Mouse (Mus musculus): Measurements from ENCODE around the gene Ubap2l. TPM values are rescaled to one million over a fixed set of nuclear protein-coding genes. Genes with fewer than 3 reads are reported as not detected.

Gene Ubap2l
- polyA plus RNA-seq, 1 experiment from 2014 or later: 146 TPM

- Histone ChIP-seq H3K4me1 (replicated peaks; ENCODE audit: control insufficient read depth, insufficient read depth, low read length) (peaks cover 25% of the 10 kb centered on the region), H3K36me3 (ENCODE audit: control insufficient read depth, insufficient read depth) (no peaks in the 10 kb centered on the region), H3K9me3 (ENCODE audit: control insufficient read depth, low read length) (no peaks in the 10 kb centered on the region), H3K27ac (ENCODE audit: low read length) (no peak overlapping the region), H3K27me3 (replicated peaks; ENCODE audit: control insufficient read depth, insufficient read depth, low read length) (no peaks in the 10 kb centered on the region), H3K9ac (replicated peaks; ENCODE audit: low read depth, low read length) (no peak overlapping the region), H3K4me3 (replicated peaks; ENCODE audit: low read length) (no peak overlapping the region), H3K4me2 (ENCODE audit: low read length) (no peak overlapping the region)
- no peak for ATAC-seq
- WGBS: 10% methylated on average over 5 of the region's 5 CpGs
These were observed 24.7 kb upstream of the Ubap2l start for GRCm38 (mm10) chr3:90076921-90077716.

GRCm38 (mm10) chr3:90072294-90072693 lies 19.9 kb upstream of the Ubap2l start, which contains the start of gene Tpm3:
Gene Tpm3, plus strand, starts transcription at chr3:90072649.
- Histone ChIP-seq H3K4me2 (ENCODE audit: low read length) (no peak within 1 kb of the TSS), H3K4me1 (replicated peaks; ENCODE audit: control insufficient read depth, insufficient read depth, low read length) (0 out of 2 replicates have a peak, but pooled peaks cover 2% of the 10 kb centered on the region), H3K9me3 (ENCODE audit: control insufficient read depth, low read length) (no peaks in the 10 kb centered on the region), H3K27ac (ENCODE audit: low read length) (no peak within 1 kb of the TSS), H3K9ac (replicated peaks; ENCODE audit: low read depth, low read length) (no peak within 1 kb of the TSS), H3K27me3 (replicated peaks; ENCODE audit: control insufficient read depth, insufficient read depth, low read length) (no peaks in the 10 kb centered on the region), H3K36me3 (ENCODE audit: control insufficient read depth, insufficient read depth) (no peaks in the 10 kb centered on the region), H3K4me3 (replicated peaks; ENCODE audit: low read length) (no peak within 1 kb of the TSS)
- no peak for ATAC-seq
- whole genome bisulfite sequencing: 71% methylated on average over 4 of the region's 4 CpGs

GRCm38 (mm10) chr3:90069688-90070087 lies 17.3 kb upstream of the Ubap2l start:
- Histone ChIP-seq H3K9ac (replicated peaks; ENCODE audit: low read depth, low read length) (no peak overlapping the region), H3K4me2 (ENCODE audit: low read length) (no peak overlapping the region), H3K27ac (ENCODE audit: low read length) (no peak overlapping the region), H3K36me3 (ENCODE audit: control insufficient read depth, insufficient read depth) (no peaks in the 10 kb centered on the region), H3K9me3 (ENCODE audit: control insufficient read depth, low read length) (no peaks in the 10 kb centered on the region), H3K4me3 (replicated peaks; ENCODE audit: low read length) (no peak overlapping the region), H3K27me3 (replicated peaks; ENCODE audit: control insufficient read depth, insufficient read depth, low read length) (no peaks in the 10 kb centered on the region), H3K4me1 (replicated peaks; ENCODE audit: control insufficient read depth, insufficient read depth, low read length) (no peaks in the 10 kb centered on the region)
- ATAC-seq: no peak
- WGBS: 86% methylated on average over 7 of the region's 7 CpGs

- no peaks in the 10 kb centered on the region for H3K9me3 ChIP-seq (ENCODE audit: control insufficient read depth, low read length)
- H3K27ac ChIP-seq (ENCODE audit: low read length): no peak overlapping the region
- H3K27me3 ChIP-seq (replicated peaks; ENCODE audit: control insufficient read depth, insufficient read depth, low read length): no peaks in the 10 kb centered on the region
- no peak overlapping the region for H3K9ac ChIP-seq (replicated peaks; ENCODE audit: low read depth, low read length)
- H3K4me3 ChIP-seq (replicated peaks; ENCODE audit: low read length): no peak overlapping the region
- ATAC-seq: no peak
- WGBS: 89% methylated on average over 4 of the region's 4 CpGs
- peaks cover 2% of the 10 kb centered on the region; the same call in 1 of the 2 replicates for H3K36me3 ChIP-seq (ENCODE audit: control insufficient read depth, insufficient read depth)
- no peak overlapping the region for H3K4me2 ChIP-seq (ENCODE audit: low read length)
- no peaks in the 10 kb centered on the region for H3K4me1 ChIP-seq (replicated peaks; ENCODE audit: control insufficient read depth, insufficient read depth, low read length)
These were observed 15.4 kb upstream of the Ubap2l start for GRCm38 (mm10) chr3:90067851-90068250.

- Histone ChIP-seq H3K36me3 (ENCODE audit: control insufficient read depth, insufficient read depth) (peaks cover 9% of the 10 kb centered on the region), H3K9me3 (ENCODE audit: control insufficient read depth, low read length) (no peaks in the 10 kb centered on the region), H3K27me3 (replicated peaks; ENCODE audit: control insufficient read depth, insufficient read depth, low read length) (no peaks in the 10 kb centered on the region), H3K4me2 (ENCODE audit: low read length) (no peak overlapping the region), H3K9ac (replicated peaks; ENCODE audit: low read depth, low read length) (no peak overlapping the region), H3K4me1 (replicated peaks; ENCODE audit: control insufficient read depth, insufficient read depth, low read length) (no peaks in the 10 kb centered on the region), H3K4me3 (replicated peaks; ENCODE audit: low read length) (no peak overlapping the region), H3K27ac (ENCODE audit: low read length) (no peak overlapping the region)
- ATAC-seq: no peak
- WGBS: 63% methylated on average over 3 of the region's 3 CpGs
These were observed 13.1 kb upstream of the Ubap2l start for GRCm38 (mm10) chr3:90065553-90065952.

GRCm38 (mm10) chr3:90064383-90064782 lies 12.0 kb upstream of the Ubap2l start:
- H3K36me3 ChIP-seq (ENCODE audit: control insufficient read depth, insufficient read depth): peaks cover 11% of the 10 kb centered on the region
- ATAC-seq: no peak
- H3K4me2 ChIP-seq (ENCODE audit: low read length): no peak overlapping the region
- 84% methylated on average over 3 of the region's 3 CpGs for WGBS
- no peaks in the 10 kb centered on the region for H3K9me3 ChIP-seq (ENCODE audit: control insufficient read depth, low read length)
- H3K27me3 ChIP-seq (replicated peaks; ENCODE audit: control insufficient read depth, insufficient read depth, low read length): no peaks in the 10 kb centered on the region
- H3K4me1 ChIP-seq (replicated peaks; ENCODE audit: control insufficient read depth, insufficient read depth, low read length): no peaks in the 10 kb centered on the region
- H3K4me3 ChIP-seq (replicated peaks; ENCODE audit: low read length): no peak overlapping the region
- H3K27ac ChIP-seq (ENCODE audit: low read length): no peak overlapping the region
- no peak overlapping the region for H3K9ac ChIP-seq (replicated peaks; ENCODE audit: low read depth, low read length)

- WGBS: 67% methylated on average over 2 of the region's 2 CpGs
These were observed 10.1 kb upstream of the Ubap2l start for GRCm38 (mm10) chr3:90062539-90062938.

GRCm38 (mm10) chr3:90061549-90061948 lies 9.1 kb upstream of the Ubap2l start:
- Histone ChIP-seq H3K36me3 (ENCODE audit: control insufficient read depth, insufficient read depth) (peaks cover 22% of the 10 kb centered on the region), H3K4me2 (ENCODE audit: low read length) (no peak overlapping the region), H3K27ac (ENCODE audit: low read length) (no peak overlapping the region), H3K9me3 (ENCODE audit: control insufficient read depth, low read length) (no peaks in the 10 kb centered on the region), H3K4me3 (replicated peaks; ENCODE audit: low read length) (no peak overlapping the region), H3K9ac (replicated peaks; ENCODE audit: low read depth, low read length) (no peak overlapping the region), H3K27me3 (replicated peaks; ENCODE audit: control insufficient read depth, insufficient read depth, low read length) (no peaks in the 10 kb centered on the region), H3K4me1 (replicated peaks; ENCODE audit: control insufficient read depth, insufficient read depth, low read length) (no peaks in the 10 kb centered on the region)
- WGBS: 96% methylated on average over 6 of the region's 6 CpGs
- no peak for ATAC-seq

More at GRCm38 (mm10) chr3:90062539-90062938, 10.1 kb upstream of the Ubap2l start:
- H3K9me3 ChIP-seq (ENCODE audit: control insufficient read depth, low read length): no peaks in the 10 kb centered on the region
- peaks cover 14% of the 10 kb centered on the region for H3K36me3 ChIP-seq (ENCODE audit: control insufficient read depth, insufficient read depth)
- H3K4me3 ChIP-seq (replicated peaks; ENCODE audit: low read length): no peak overlapping the region
- ATAC-seq: no peak
- H3K27ac ChIP-seq (ENCODE audit: low read length): no peak overlapping the region
- no peaks in the 10 kb centered on the region for H3K4me1 ChIP-seq (replicated peaks; ENCODE audit: control insufficient read depth, insufficient read depth, low read length)
- no peak overlapping the region for H3K9ac ChIP-seq (replicated peaks; ENCODE audit: low read depth, low read length)
- no peak overlapping the region for H3K4me2 ChIP-seq (ENCODE audit: low read length)
- no peaks in the 10 kb centered on the region for H3K27me3 ChIP-seq (replicated peaks; ENCODE audit: control insufficient read depth, insufficient read depth, low read length)

- Histone ChIP-seq H3K36me3 (ENCODE audit: control insufficient read depth, insufficient read depth) (peaks cover 12% of the 10 kb centered on the region), H3K4me2 (ENCODE audit: low read length) (peak within 1 kb of the TSS; percentile 58), H3K9me3 (ENCODE audit: control insufficient read depth, low read length) (no peaks in the 10 kb centered on the region), H3K4me1 (replicated peaks; ENCODE audit: control insufficient read depth, insufficient read depth, low read length) (peaks cover 27% of the 10 kb centered on the region), H3K4me3 (replicated peaks; ENCODE audit: low read length) (peak within 1 kb of the TSS; percentile 75), H3K27me3 (replicated peaks; ENCODE audit: control insufficient read depth, insufficient read depth, low read length) (no peaks in the 10 kb centered on the region), H3K27ac (ENCODE audit: low read length) (peak within 1 kb of the TSS; percentile 84), H3K9ac (replicated peaks; ENCODE audit: low read depth, low read length) (peak within 1 kb of the TSS; percentile 88)
- WGBS: under 1% methylated on average over 35 of the region's 43 CpGs
- peak; percentile 65 for ATAC-seq
These were observed 732 bp downstream of the Ubap2l start, which contains the start of gene 4933434E20Rik for GRCm38 (mm10) chr3:90051441-90052350. Gene 4933434E20Rik, plus strand, starts transcription at chr3:90051636.

Measured in forebrain, embryonic 16.5 days (tissue).